Mouse (Mus musculus) lung, embryonic 14.5 days (tissue): ENCODE results near the gene Dnm3. TPM values are rescaled to one million over a fixed set of nuclear protein-coding genes. Genes with fewer than 3 reads are reported as not detected.

ENCODE experiments used
- ATAC-seq: fragments of 200-750 bp; cut with Nextera tagmentation; 2 replicates; pipeline ENCODE4 v1.8.0; 2017; ENCODE audit warnings: mild to moderate bottlenecking, moderate TSS enrichment, moderate library complexity; ENCODE audit not compliant: insufficient read depth
- DNase-seq: peaks from one replicate; pipeline ENCODE4 v3.0.0-alpha.2; 2015
- H3K27ac ChIP-seq: fragments of 300-500 bp; sonication (generic); 2 replicates; pipeline ENCODE4 v1.5.1; 2014; ENCODE audit warnings: low read depth, mild to moderate bottlenecking, moderate library complexity
- H3K27me3 ChIP-seq: fragments of 300-500 bp; sonication (generic); 2 replicates; pipeline ENCODE4 v1.6.1; 2014; ENCODE audit warnings: low read length, control low read depth; ENCODE audit not compliant: insufficient read depth
- H3K36me3 ChIP-seq: fragments of 300-500 bp; sonication (generic); 2 replicates; pipeline ENCODE4 v1.6.1; 2014; ENCODE audit warnings: control low read depth; ENCODE audit not compliant: insufficient read depth
- H3K4me1 ChIP-seq: fragments of 300-500 bp; sonication (generic); 2 replicates; pipeline ENCODE4 v1.6.1; 2014; ENCODE audit warnings: antibody characterized with exemption, control low read depth; ENCODE audit not compliant: insufficient read depth
- H3K4me2 ChIP-seq: fragments of 300-500 bp; sonication (generic); 2 replicates; pipeline ENCODE4 v1.6.1; 2014; ENCODE audit warnings: mild to moderate bottlenecking
- H3K4me3 ChIP-seq: fragments of 300-500 bp; sonication (generic); 2 replicates; pipeline ENCODE4 v1.5.1; 2014; ENCODE audit warnings: low read depth, low read length
- H3K9ac ChIP-seq: fragments of 300-500 bp; sonication (generic); 2 replicates; pipeline ENCODE4 v1.6.1; 2014
- H3K9me3 ChIP-seq: fragments of 300-500 bp; sonication (generic); 2 replicates; pipeline ENCODE4 v1.6.1; 2016; ENCODE audit warnings: low read depth, low read length, control low read depth
- CTCF ChIP-seq: IDR thresholded peaks from 2 replicates; pipeline ENCODE4 v1.5.1; 2016; ENCODE audit warnings: antibody characterized with exemption, low read depth
- WGBS: fragments of 180-500 bp; shearing (Covaris S2); extraction: QIAGEN DNeasy Blood & Tissue Kit; methylation state at CpG from one replicate; pipeline ENCODE4 v1.1.7; 2014; 5-methylcytosine and 5-hydroxymethylcytosine counted together
- polyA plus RNA-seq: library from polyadenylated mRNA; unstranded; fragments of >200 nt; fragmentation: Nextera tagmentation; extraction: Ambion mirVana; gene quantifications from 2 replicates; pipeline ENCODE4 v1.2.1, GENCODE M21; 2014

The Dnm3 gene
- polyA plus RNA-seq, 1 experiment from 2014 or later = 2.8 TPM

GRCm38 (mm10) chr1:162256912-162257607, 220.8 kb downstream of the Dnm3 start:
- peak; percentile 53; the same call in 1 of the 2 replicates for ATAC-seq
- peak; percentile 58 for DNase-seq
- no peak overlapping the region for H3K27ac ChIP-seq
- H3K36me3 ChIP-seq = no peaks in the 10 kb centered on the region
- H3K4me1 ChIP-seq = peaks cover 11% of the 10 kb centered on the region
- no peak overlapping the region for H3K9ac ChIP-seq
- H3K4me3 ChIP-seq = no peak overlapping the region
- 49% methylated on average over 6 of the region's 6 CpGs for WGBS
- no peaks in the 10 kb centered on the region for H3K27me3 ChIP-seq
- H3K4me2 ChIP-seq = no peak overlapping the region
- TF ChIP-seq CTCF = no peak
- no peaks in the 10 kb centered on the region for H3K9me3 ChIP-seq

- Histone ChIP-seq H3K4me1 (peaks cover 11% of the 10 kb centered on the region), H3K4me2 (no peak overlapping the region), H3K36me3 (no peaks in the 10 kb centered on the region), H3K4me3 (no peak overlapping the region), H3K9me3 (no peaks in the 10 kb centered on the region), H3K9ac (no peak overlapping the region), H3K27me3 (no peaks in the 10 kb centered on the region), H3K27ac (no peak overlapping the region)
- ATAC-seq (no peak), DNase-seq (peak; percentile 42)
- 14% methylated on average over 5 of the region's 5 CpGs for WGBS
- TF ChIP-seq CTCF = no peak
These were observed 222.9 kb downstream of the Dnm3 start for GRCm38 (mm10) chr1:162254944-162255343.

GRCm38 (mm10) chr1:162253971-162254641, 223.7 kb downstream of the Dnm3 start:
- Histone ChIP-seq H3K4me2 (no peak overlapping the region), H3K4me3 (no peak overlapping the region), H3K27me3 (no peaks in the 10 kb centered on the region), H3K36me3 (no peaks in the 10 kb centered on the region), H3K9ac (no peak overlapping the region), H3K4me1 (peaks cover 11% of the 10 kb centered on the region), H3K9me3 (no peaks in the 10 kb centered on the region), H3K27ac (peak overlapping the region; percentile 73; the same call in 1 of the 2 replicates)
- no peak; the same call in 1 of the 2 replicates for ATAC-seq
- DNase-seq = peak; percentile 33
- TF ChIP-seq CTCF = no peak
- WGBS = 45% methylated on average over 8 of the region's 8 CpGs

- H3K4me2 ChIP-seq = no peak overlapping the region
- no peak for TF ChIP-seq CTCF
- 46% methylated on average over 2 of the region's 2 CpGs for WGBS
- H3K9me3 ChIP-seq = no peaks in the 10 kb centered on the region
- no peaks in the 10 kb centered on the region for H3K36me3 ChIP-seq
- H3K27ac ChIP-seq = no peak overlapping the region
- DNase-seq = no peak
- H3K9ac ChIP-seq = no peak overlapping the region
- H3K27me3 ChIP-seq = no peaks in the 10 kb centered on the region
- no peak overlapping the region for H3K4me3 ChIP-seq
- no peak for ATAC-seq
- peaks cover 11% of the 10 kb centered on the region for H3K4me1 ChIP-seq
These were observed 225.0 kb downstream of the Dnm3 start for GRCm38 (mm10) chr1:162252869-162253268.

GRCm38 (mm10) chr1:162247216-162247615, 230.6 kb downstream of the Dnm3 start:
- no peak for TF ChIP-seq CTCF
- WGBS = 61% methylated on average over 5 of the region's 5 CpGs
- Histone ChIP-seq H3K9ac (no peak overlapping the region), H3K4me2 (no peak overlapping the region), H3K27ac (no peak overlapping the region), H3K4me1 (peaks cover 6% of the 10 kb centered on the region; the same call in 1 of the 2 replicates), H3K9me3 (no peaks in the 10 kb centered on the region), H3K27me3 (no peaks in the 10 kb centered on the region), H3K4me3 (no peak overlapping the region), H3K36me3 (no peaks in the 10 kb centered on the region)
- ATAC-seq (no peak), DNase-seq (peak; percentile 45)

GRCm38 (mm10) chr1:162243651-162243990, 234.2 kb downstream of the Dnm3 start:
- DNase-seq (peak; percentile 40), ATAC-seq (no peak; the same call in 1 of the 2 replicates)
- Histone ChIP-seq H3K27me3 (no peaks in the 10 kb centered on the region), H3K36me3 (no peaks in the 10 kb centered on the region), H3K9ac (no peak overlapping the region), H3K4me1 (peaks cover 6% of the 10 kb centered on the region; the same call in 1 of the 2 replicates), H3K9me3 (no peaks in the 10 kb centered on the region), H3K4me2 (no peak overlapping the region), H3K27ac (no peak overlapping the region), H3K4me3 (no peak overlapping the region)
- no peak for TF ChIP-seq CTCF
- WGBS = 16% methylated on average over 2 of the region's 2 CpGs

GRCm38 (mm10) chr1:162242980-162243650, 234.7 kb downstream of the Dnm3 start:
- DNase-seq (peak; percentile 53), ATAC-seq (peak; percentile 85)
- H3K27me3 ChIP-seq = no peaks in the 10 kb centered on the region
- H3K27ac ChIP-seq = peak overlapping the region; percentile 1; the same call in 1 of the 2 replicates
- peaks cover 6% of the 10 kb centered on the region; the same call in 1 of the 2 replicates for H3K4me1 ChIP-seq
- H3K9ac ChIP-seq = no peak overlapping the region
- H3K4me3 ChIP-seq = no peak overlapping the region
- no peaks in the 10 kb centered on the region for H3K9me3 ChIP-seq
- TF ChIP-seq CTCF = no peak
- H3K4me2 ChIP-seq = no peak overlapping the region
- 33% methylated on average over 7 of the region's 7 CpGs for WGBS
- H3K36me3 ChIP-seq = no peaks in the 10 kb centered on the region
